Mouse (Mus musculus) liver, embryonic 14.5 days (tissue): ENCODE measurements at regions not wholly inside any gene's neighbourhood (a gene's known extent, or its start where the extent isn't known, plus 50 kb on each side); places are given as distances from the start of the nearest gene placed in this dataset.

Experiments
- ATAC-seq: fragments of 200-750 bp; cut with Nextera tagmentation; 2 replicates; pipeline ENCODE4 v1.8.0; 2017; ENCODE audit warnings: moderate number of reproducible peaks, mild to moderate bottlenecking, moderate library complexity; ENCODE audit not compliant: insufficient read depth
- DNase-seq, 3 experiments: peaks; one replicate each; pipeline ENCODE4 v3.0.0-alpha.2; 2012 to 2013; ENCODE audit warnings: low read depth in 3 of 3, low spot score in 3 of 3
- H3K27ac ChIP-seq: fragments of 300-500 bp; sonication (generic); 2 replicates; pipeline ENCODE4 v1.5.1; 2014; ENCODE audit warnings: moderate library complexity, mild to moderate bottlenecking, control low read depth, inconsistent platforms
- H3K27me3 ChIP-seq: fragments of 300-500 bp; sonication (generic); 2 replicates; pipeline ENCODE4 v1.6.1; 2014; ENCODE audit warnings: mild to moderate bottlenecking, low read length, moderate library complexity; ENCODE audit not compliant: control insufficient read depth, insufficient read depth
- H3K36me3 ChIP-seq: fragments of 300-500 bp; sonication (generic); replicated peaks from 2 replicates; pipeline ENCODE4 v1.6.1; 2014; ENCODE audit warnings: low read depth; ENCODE audit not compliant: control insufficient read depth, insufficient read depth
- H3K4me1 ChIP-seq, 2 experiments: fragments of 200-500 bp in 1 of 2; fragments of 300-500 bp in 1 of 2; sonication (generic) in 1 of 2; replicated peaks; 2 replicates each; pipeline ENCODE4 v1.6.1; 2012 to 2014; ENCODE audit warnings: antibody characterized with exemption in 1 of 2, inconsistent platforms in 1 of 2, low read length in 1 of 2; ENCODE audit not compliant: control insufficient read depth in 2 of 2, insufficient read depth in 2 of 2
- H3K4me2 ChIP-seq: fragments of 300-500 bp; sonication (generic); 2 replicates; pipeline ENCODE4 v1.6.1; 2014; ENCODE audit warnings: low read depth, mild to moderate bottlenecking, control low read depth, moderate library complexity
- H3K4me3 ChIP-seq, 2 experiments: fragments of 200-500 bp in 1 of 2; fragments of 300-500 bp in 1 of 2; sonication (generic) in 1 of 2; 2 replicates each; pipeline ENCODE4 v1.5.1; 2012 to 2014; ENCODE audit warnings: low read depth in 2 of 2, low read length in 2 of 2, mild to moderate bottlenecking in 2 of 2, control low read depth in 1 of 2, inconsistent platforms in 1 of 2, moderate library complexity in 1 of 2; ENCODE audit not compliant: insufficient read depth in 1 of 2
- H3K9ac ChIP-seq: fragments of 300-500 bp; sonication (generic); replicated peaks from 2 replicates; pipeline ENCODE4 v1.6.1; 2014; ENCODE audit warnings: mild to moderate bottlenecking, control low read depth, moderate library complexity
- H3K9me3 ChIP-seq: fragments of 300-500 bp; sonication (generic); 2 replicates; pipeline ENCODE4 v1.6.1; 2016; ENCODE audit warnings: low read length, mixed read lengths; ENCODE audit not compliant: control insufficient read depth
- CTCF ChIP-seq: IDR thresholded peaks from 2 replicates; pipeline ENCODE4 v1.5.1; 2016; ENCODE audit warnings: antibody characterized with exemption, low read depth, control low read depth
- EP300 ChIP-seq: IDR thresholded peaks from 2 replicates; pipeline ENCODE4 v1.6.1; 2016; ENCODE audit warnings: antibody characterized with exemption, low read depth
- WGBS: fragments of 180-500 bp; shearing (Covaris S2); extraction: QIAGEN DNeasy Blood & Tissue Kit; methylation state at CpG from one replicate; pipeline ENCODE4 v1.1.7; 2014; ENCODE audit not compliant: insufficient replicate concordance; 5-methylcytosine and 5-hydroxymethylcytosine counted together

GRCm38 (mm10) chr12:109827241-109827915, 227.2 kb upstream of the Rtl1 start:
- H3K9me3 ChIP-seq, result no peaks in the 10 kb centered on the region; the same call in 1 of the 2 replicates
- ATAC-seq, result no peak
- H3K9ac ChIP-seq, result no peak overlapping the region
- H3K27me3 ChIP-seq, result no peaks in the 10 kb centered on the region
- no peaks in the 10 kb centered on the region for H3K4me1 ChIP-seq
- no peak for TF ChIP-seq EP300
- no peak for TF ChIP-seq CTCF
- H3K4me3 ChIP-seq, result no peak overlapping the region
- H3K36me3 ChIP-seq, result no peaks in the 10 kb centered on the region
- no peak overlapping the region for H3K27ac ChIP-seq
- no peak overlapping the region for H3K4me2 ChIP-seq
- DNase-seq, result no peak
- whole genome bisulfite sequencing, result 69% methylated on average over 10 of the region's 10 CpGs

- H3K36me3 ChIP-seq, result no peaks in the 10 kb centered on the region
- 45% methylated on average over 16 of the region's 16 CpGs for WGBS
- H3K4me3 ChIP-seq, result no peak overlapping the region
- H3K4me1 ChIP-seq, result no peaks in the 10 kb centered on the region
- ATAC-seq (no peak), DNase-seq (no peak)
- no peak overlapping the region for H3K27ac ChIP-seq
- no peaks in the 10 kb centered on the region for H3K9me3 ChIP-seq
- H3K27me3 ChIP-seq, result no peaks in the 10 kb centered on the region
- H3K9ac ChIP-seq, result no peak overlapping the region
- TF ChIP-seq EP300 (no peak), CTCF (peak; percentile 29; the same call in 1 of the 2 replicates)
- H3K4me2 ChIP-seq, result no peak overlapping the region
Observed at GRCm38 (mm10) chr12:109830303-109831020, 230.3 kb upstream of the Rtl1 start.

- Histone ChIP-seq H3K36me3 (no peaks in the 10 kb centered on the region), H3K4me2 (no peak overlapping the region), H3K9ac (no peak overlapping the region), H3K4me1 (no peaks in the 10 kb centered on the region), H3K27me3 (no peaks in the 10 kb centered on the region), H3K4me3 (no peak overlapping the region), H3K9me3 (no peaks in the 10 kb centered on the region), H3K27ac (no peak overlapping the region)
- ATAC-seq (no peak), DNase-seq (no peak)
- no peak for TF ChIP-seq CTCF
- TF ChIP-seq EP300, result no peak
- 72% methylated on average over 10 of the region's 10 CpGs for WGBS
Observed at GRCm38 (mm10) chr12:109832964-109833363, 232.8 kb upstream of the Rtl1 start.

- H3K9me3 ChIP-seq, result no peaks in the 10 kb centered on the region
- no peaks in the 10 kb centered on the region for H3K4me1 ChIP-seq
- DNase-seq (no peak), ATAC-seq (no peak)
- TF ChIP-seq EP300 (no peak), CTCF (no peak)
- H3K27ac ChIP-seq, result no peak overlapping the region
- H3K36me3 ChIP-seq, result no peaks in the 10 kb centered on the region
- H3K9ac ChIP-seq, result no peak overlapping the region
- 79% methylated on average over 8 of the region's 8 CpGs for WGBS
- no peak overlapping the region for H3K4me3 ChIP-seq
- H3K27me3 ChIP-seq, result no peaks in the 10 kb centered on the region
- H3K4me2 ChIP-seq, result no peak overlapping the region
Observed at GRCm38 (mm10) chr12:109836521-109836920, 236.4 kb upstream of the Rtl1 start.

- no peak for TF ChIP-seq CTCF
- H3K27me3 ChIP-seq, result no peaks in the 10 kb centered on the region
- no peak overlapping the region for H3K4me3 ChIP-seq
- no peak overlapping the region for H3K27ac ChIP-seq
- H3K9me3 ChIP-seq, result no peaks in the 10 kb centered on the region
- no peak overlapping the region for H3K4me2 ChIP-seq
- DNase-seq (peak in 1 of 3 experiments; percentile 7), ATAC-seq (no peak)
- no peaks in the 10 kb centered on the region for H3K4me1 ChIP-seq
- H3K36me3 ChIP-seq, result no peaks in the 10 kb centered on the region
- WGBS, result 52% methylated on average over 9 of the region's 9 CpGs
- no peak overlapping the region for H3K9ac ChIP-seq
Observed at GRCm38 (mm10) chr12:109839126-109839587, 239.0 kb upstream of the Rtl1 start.
